Mouse (Mus musculus): ENCODE data around the gene Sox18. TPM values are rescaled to one million over a fixed set of nuclear protein-coding genes. Genes with fewer than 3 reads are reported as not detected.

The Sox18 gene
- polyA plus RNA-seq, 1 experiment from 2014 or later = 20.3 TPM

DNA sequence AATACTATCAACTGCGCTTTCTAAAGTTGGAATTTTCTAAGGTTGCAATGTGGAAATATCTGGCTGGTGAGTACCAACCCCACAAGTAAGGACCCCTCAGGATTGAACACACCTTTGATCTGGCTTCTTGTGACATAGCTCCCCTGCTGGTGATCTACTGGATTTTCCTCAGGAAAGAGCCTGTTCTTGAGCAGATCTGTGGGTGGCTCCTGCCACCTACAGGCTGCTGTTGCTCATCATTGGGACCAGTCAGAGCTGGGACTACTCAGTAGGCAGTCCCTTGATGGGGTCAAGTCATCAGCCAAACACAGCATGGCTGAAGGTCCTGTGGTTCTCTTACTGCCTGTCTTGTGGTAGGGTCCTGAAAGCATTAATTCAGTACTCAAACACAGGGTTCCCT, 7.3 kb upstream of the Sox18 start:
- peak; percentile 42; the same call in 1 of the 2 replicates for ATAC-seq (ENCODE audit: low FRiP score, low read depth)
- Histone ChIP-seq H3K27me3 (replicated peaks) (peaks cover 8% of the 10 kb centered on the region; the same call in 1 of the 2 replicates), H3K9me3 (no peaks in the 10 kb centered on the region), H3K36me3 (no peaks in the 10 kb centered on the region), H3K4me1 (peaks cover 25% of the 10 kb centered on the region), H3K4me3 (no peak overlapping the region), H3K9ac (no peak overlapping the region), H3K27ac (no peak overlapping the region), H3K4me2 (replicated peaks) (no peak overlapping the region)
- 40% methylated on average over 1 of the region's 1 CpGs for WGBS

DNA sequence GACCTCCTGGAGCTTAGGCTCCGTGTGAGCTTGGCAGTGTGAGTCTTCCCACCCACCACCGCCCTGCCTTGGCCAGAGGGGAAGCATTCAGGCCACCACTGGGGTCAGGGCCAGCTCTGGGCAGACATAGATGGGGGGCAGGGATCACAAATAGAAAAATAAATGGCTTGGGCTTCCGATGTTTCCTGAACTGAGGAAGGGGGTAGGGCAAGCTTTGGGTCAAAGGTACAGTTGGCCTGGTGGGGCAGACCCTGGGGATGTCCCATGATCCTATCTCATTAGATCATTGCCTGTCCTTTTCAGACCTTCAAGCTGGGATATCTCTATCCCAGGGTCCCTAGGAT, 6.3 kb upstream of the Sox18 start:
- Histone ChIP-seq H3K9ac (no peak overlapping the region), H3K27ac (no peak overlapping the region), H3K4me3 (no peak overlapping the region), H3K9me3 (no peaks in the 10 kb centered on the region), H3K27me3 (replicated peaks) (peaks cover 18% of the 10 kb centered on the region), H3K4me2 (replicated peaks) (no peak overlapping the region), H3K36me3 (no peaks in the 10 kb centered on the region), H3K4me1 (peaks cover 30% of the 10 kb centered on the region)
- ATAC-seq (ENCODE audit: low FRiP score, low read depth) = no peak
- 59% methylated on average over 3 of the region's 3 CpGs for WGBS

DNA sequence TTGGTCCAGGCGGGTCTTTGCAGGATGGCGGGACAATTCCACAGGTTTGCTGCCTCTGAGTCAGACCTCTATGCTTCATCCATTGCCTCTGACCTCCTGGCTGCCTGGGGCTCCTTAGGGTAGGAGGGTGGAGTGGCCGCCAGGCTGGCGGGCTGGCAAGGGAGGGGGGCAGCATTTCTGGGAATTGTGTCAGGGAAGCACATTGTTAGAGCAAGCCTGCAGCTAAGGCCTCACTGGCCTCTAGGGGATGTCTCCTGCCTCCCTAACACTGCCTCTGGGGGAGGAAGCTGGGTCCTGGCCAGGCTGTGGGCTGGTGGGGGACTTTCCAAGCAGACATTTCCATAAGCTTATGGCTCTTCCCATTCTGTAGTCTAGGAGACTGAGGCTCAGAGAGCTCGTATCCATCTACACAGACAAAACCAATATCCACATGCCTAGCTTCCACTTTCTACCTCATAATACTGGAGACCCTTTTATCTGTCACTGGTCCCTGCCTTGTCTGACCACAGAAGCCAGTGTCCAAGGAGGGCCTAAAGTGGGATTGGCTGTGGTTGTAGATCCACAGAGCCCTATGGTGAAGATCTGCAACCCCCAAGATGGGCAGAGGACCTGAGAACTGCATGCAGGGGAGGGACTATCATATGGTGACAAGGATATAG, 5.8 kb upstream of the Sox18 start:
- WGBS = 58% methylated on average over 5 of the region's 5 CpGs
- H3K36me3 ChIP-seq = no peaks in the 10 kb centered on the region
- H3K9ac ChIP-seq = no peak overlapping the region
- no peak overlapping the region for H3K27ac ChIP-seq
- H3K4me3 ChIP-seq = no peak overlapping the region
- peaks cover 30% of the 10 kb centered on the region for H3K4me1 ChIP-seq
- no peaks in the 10 kb centered on the region for H3K9me3 ChIP-seq
- ATAC-seq (ENCODE audit: low FRiP score, low read depth) = no peak
- H3K4me2 ChIP-seq (replicated peaks) = no peak overlapping the region
- H3K27me3 ChIP-seq (replicated peaks) = peaks cover 23% of the 10 kb centered on the region

DNA sequence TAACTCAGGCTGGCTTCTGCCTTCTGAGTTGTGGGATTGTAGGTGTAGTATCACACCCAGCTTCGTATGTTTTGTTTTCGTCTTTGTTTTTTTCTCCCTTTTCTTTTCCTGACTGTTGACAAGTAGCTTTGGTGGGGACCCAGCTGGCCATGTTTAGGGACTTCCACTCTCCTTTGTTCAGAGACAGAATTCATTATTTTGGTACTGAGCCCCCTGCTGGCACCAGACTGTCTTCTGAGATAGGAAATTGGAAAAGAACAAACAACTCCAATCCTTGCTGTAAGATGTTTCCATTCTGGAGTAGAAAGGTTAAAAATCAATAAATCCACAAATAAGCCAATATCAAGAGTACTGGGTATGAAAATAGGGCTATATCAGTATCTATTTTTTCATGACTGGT, 5.0 kb upstream of the Sox18 start:
- no peak overlapping the region for H3K27ac ChIP-seq
- no peak overlapping the region for H3K4me2 ChIP-seq (replicated peaks)
- no peaks in the 10 kb centered on the region for H3K36me3 ChIP-seq
- H3K9ac ChIP-seq = no peak overlapping the region
- H3K4me3 ChIP-seq = no peak overlapping the region
- H3K27me3 ChIP-seq (replicated peaks) = peaks cover 31% of the 10 kb centered on the region
- H3K4me1 ChIP-seq = peaks cover 32% of the 10 kb centered on the region
- H3K9me3 ChIP-seq = no peaks in the 10 kb centered on the region
- WGBS = 43% methylated on average over 2 of the region's 2 CpGs
- no peak for ATAC-seq (ENCODE audit: low FRiP score, low read depth)

DNA sequence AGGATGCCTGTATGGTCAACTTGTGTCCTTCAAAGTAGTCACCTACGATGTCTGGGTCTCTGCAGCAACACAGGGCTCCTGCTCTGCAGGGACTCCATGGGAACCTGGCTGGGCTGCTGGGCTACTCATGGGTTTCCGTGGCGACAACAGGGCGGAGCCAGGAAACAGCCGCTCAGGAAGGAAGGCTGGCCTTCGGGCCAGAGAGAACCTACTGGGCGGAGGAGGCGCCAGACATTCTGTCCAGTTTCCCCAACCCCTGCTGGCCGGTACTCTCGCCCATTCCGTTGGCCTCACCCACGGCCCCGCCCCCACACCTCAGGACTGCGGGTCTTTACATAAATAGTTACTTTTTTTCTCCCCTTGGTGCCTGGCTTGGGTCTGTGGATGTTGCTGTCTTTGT, 4.0 kb upstream of the Sox18 start:
- Histone ChIP-seq H3K4me3 (no peak overlapping the region), H3K4me1 (peaks cover 33% of the 10 kb centered on the region), H3K36me3 (no peaks in the 10 kb centered on the region), H3K27ac (no peak overlapping the region), H3K27me3 (replicated peaks) (peaks cover 41% of the 10 kb centered on the region), H3K9ac (no peak overlapping the region), H3K4me2 (replicated peaks) (peak overlapping the region; percentile 36), H3K9me3 (no peaks in the 10 kb centered on the region)
- 2% methylated on average over 14 of the region's 14 CpGs for WGBS
- ATAC-seq (ENCODE audit: low FRiP score, low read depth) = no peak

DNA sequence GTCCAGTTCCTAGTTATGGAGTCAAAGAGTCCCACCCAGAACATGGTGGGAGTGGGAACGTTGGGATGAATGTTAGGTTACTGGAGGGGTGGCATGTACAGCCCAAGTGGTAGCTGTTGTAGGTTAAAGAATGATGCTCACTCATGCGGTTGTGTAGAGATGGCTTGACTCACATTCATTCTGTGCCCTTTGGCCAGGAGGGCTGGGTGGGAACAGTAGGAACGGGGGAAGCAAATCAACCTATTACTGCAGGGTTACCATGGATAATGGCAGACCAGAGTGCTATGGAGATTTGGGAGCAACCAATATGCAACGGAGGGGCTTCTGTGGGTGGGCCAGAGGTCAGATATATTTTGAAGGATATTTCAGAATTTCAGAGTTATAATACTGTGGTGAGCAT, 3.5 kb upstream of the Sox18 start:
- Histone ChIP-seq H3K9me3 (no peaks in the 10 kb centered on the region), H3K4me3 (no peak overlapping the region), H3K9ac (no peak overlapping the region), H3K4me2 (replicated peaks) (no peak overlapping the region), H3K4me1 (peaks cover 36% of the 10 kb centered on the region), H3K36me3 (no peaks in the 10 kb centered on the region), H3K27me3 (replicated peaks) (peaks cover 46% of the 10 kb centered on the region), H3K27ac (no peak overlapping the region)
- ATAC-seq (ENCODE audit: low FRiP score, low read depth) = no peak
- WGBS = 81% methylated on average over 4 of the region's 4 CpGs

DNA sequence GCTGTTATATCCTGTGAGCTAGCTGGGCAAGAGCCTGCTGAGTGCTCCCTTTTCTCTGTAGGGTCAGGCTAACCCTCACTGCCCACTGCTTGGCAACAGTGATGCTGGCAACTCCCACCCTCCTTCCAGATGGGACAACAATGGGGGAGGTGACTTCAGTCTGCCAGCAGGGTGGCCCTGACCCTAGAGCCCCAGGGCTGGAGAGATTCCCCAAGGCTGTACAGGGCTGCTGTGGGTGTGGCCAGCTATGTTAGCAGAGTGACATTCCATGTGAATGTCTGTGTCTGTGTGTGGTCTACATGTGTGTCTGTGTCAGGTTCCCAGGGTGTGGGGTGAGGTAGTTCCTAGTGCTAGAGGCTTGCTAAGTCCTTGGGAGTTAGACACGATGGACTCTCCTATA, 2.1 kb upstream of the Sox18 start:
- Histone ChIP-seq H3K9ac (no peak overlapping the region), H3K36me3 (no peaks in the 10 kb centered on the region), H3K4me2 (replicated peaks) (no peak overlapping the region), H3K27me3 (replicated peaks) (peaks cover 59% of the 10 kb centered on the region), H3K27ac (no peak overlapping the region), H3K4me3 (no peak overlapping the region), H3K9me3 (no peaks in the 10 kb centered on the region), H3K4me1 (peaks cover 36% of the 10 kb centered on the region)
- 49% methylated on average over 1 of the region's 1 CpGs for WGBS
- ATAC-seq (ENCODE audit: low FRiP score, low read depth) = no peak

DNA sequence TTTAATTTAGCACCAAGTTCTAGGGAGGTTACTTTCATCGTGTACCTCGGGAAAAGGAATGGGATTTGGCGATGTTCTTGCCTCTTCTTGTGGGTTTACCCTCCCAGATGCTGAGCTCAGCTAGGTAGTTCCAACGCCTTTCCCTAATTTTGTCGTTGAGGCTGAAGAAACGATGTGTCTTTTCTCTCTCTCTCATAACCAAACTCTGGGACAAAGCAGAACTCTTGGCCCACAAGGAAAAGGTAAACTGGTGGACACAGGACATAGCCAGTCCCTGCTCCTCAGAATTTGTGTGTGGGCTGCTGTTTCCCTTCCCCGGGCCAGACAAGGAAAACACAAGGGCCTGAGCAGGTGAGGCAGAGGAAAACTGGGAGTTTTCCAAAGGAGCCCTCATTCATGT, 544 bp upstream of the Sox18 start:
- Histone ChIP-seq H3K4me1 (peaks cover 35% of the 10 kb centered on the region), H3K27me3 (replicated peaks) (peaks cover 65% of the 10 kb centered on the region), H3K4me2 (replicated peaks) (no peak overlapping the region), H3K9me3 (no peaks in the 10 kb centered on the region), H3K36me3 (no peaks in the 10 kb centered on the region), H3K9ac (no peak overlapping the region), H3K27ac (no peak overlapping the region), H3K4me3 (no peak overlapping the region)
- ATAC-seq (ENCODE audit: low FRiP score, low read depth) = no peak
- WGBS = 30% methylated on average over 7 of the region's 7 CpGs

DNA sequence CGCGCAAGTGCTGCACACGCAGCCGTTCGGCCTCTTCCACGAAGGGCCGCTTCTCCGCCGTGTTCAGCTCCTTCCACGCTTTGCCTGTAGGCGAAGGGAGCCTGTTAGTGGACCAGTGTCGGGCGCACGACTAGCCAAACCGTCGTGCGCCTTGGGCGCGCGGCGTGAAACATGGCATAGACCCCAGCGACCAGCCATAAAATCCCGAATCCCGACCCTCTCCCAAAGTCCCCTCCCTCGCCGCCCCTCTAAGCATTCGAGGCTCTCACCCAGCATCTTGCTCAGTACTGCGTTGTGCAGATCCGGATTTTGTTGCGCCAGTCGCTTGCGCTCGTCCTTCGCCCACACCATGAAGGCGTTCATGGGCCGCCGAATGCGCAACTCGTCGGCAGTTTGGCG, 528 bp downstream of the Sox18 start:
- 1% methylated on average over 41 of the region's 41 CpGs for WGBS
- Histone ChIP-seq H3K27me3 (replicated peaks) (peaks cover 65% of the 10 kb centered on the region), H3K9ac (peak overlapping the region; percentile 34; the same call in 1 of the 2 replicates), H3K9me3 (no peaks in the 10 kb centered on the region), H3K4me1 (peaks cover 30% of the 10 kb centered on the region), H3K4me3 (peak overlapping the region; percentile 25), H3K36me3 (no peaks in the 10 kb centered on the region), H3K4me2 (replicated peaks) (peak overlapping the region; percentile 63), H3K27ac (no peak overlapping the region)
- no peak for ATAC-seq (ENCODE audit: low FRiP score, low read depth)

DNA sequence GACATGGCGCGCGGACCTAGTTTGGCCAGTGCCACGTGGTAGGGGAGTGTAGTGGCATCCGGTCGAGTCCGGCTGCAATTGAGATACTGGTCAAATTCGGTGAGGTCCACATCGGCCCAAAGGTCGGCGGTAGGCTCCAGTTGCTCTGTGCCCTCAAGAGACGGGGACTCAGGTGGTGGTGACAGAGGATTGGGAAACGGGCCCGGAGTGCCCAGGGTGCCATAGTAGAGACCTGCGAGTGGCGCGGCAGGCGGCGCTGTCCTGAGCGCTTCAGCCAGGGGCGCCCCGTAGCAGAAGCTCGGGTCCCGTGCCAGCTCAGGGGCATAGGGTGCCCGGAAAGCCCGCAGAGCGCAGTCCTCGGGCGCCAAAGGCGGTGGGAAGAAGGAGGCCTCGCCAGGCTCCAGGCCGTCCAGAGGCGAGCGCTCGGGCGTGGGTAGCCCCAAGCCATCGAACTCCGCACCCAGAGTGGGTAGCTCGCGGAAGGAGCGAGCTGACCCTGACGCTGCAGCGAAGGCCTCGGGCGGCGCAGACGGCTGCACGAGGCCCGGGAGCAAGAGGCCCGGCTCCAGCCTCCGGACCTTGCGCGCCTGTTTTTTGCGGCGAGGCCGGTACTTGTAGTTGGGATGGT, 1.0 kb downstream of the Sox18 start:
- H3K27me3 ChIP-seq (replicated peaks) = peaks cover 65% of the 10 kb centered on the region
- H3K4me1 ChIP-seq = peaks cover 25% of the 10 kb centered on the region

DNA sequence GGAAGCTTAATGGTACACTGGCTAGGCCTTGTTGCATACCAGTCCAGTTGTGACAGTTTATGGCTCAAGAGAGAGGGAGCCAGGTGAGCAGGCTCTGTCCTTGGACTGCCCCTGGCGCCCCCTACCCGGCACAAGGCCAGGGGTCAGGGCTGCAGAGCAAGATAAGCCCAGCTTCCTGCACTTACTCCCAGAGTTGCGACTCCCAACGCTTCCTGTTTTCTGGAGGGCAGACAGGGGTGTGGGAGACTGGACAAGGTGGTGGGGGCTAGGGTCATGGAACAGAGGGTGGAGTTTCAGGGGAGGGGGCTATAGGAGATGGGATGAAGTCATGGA, 8.2 kb downstream of the Sox18 start:
- no peak for ATAC-seq (ENCODE audit: low FRiP score, low read depth)
- WGBS = 34% methylated on average over 4 of the region's 4 CpGs
- no peak overlapping the region for H3K27ac ChIP-seq
- no peak overlapping the region for H3K4me3 ChIP-seq
- no peaks in the 10 kb centered on the region; the same call in 1 of the 2 replicates for H3K4me1 ChIP-seq
- H3K9me3 ChIP-seq = no peaks in the 10 kb centered on the region
- peaks cover 6% of the 10 kb centered on the region; the same call in 1 of the 2 replicates for H3K27me3 ChIP-seq (replicated peaks)
- H3K36me3 ChIP-seq = 0 out of 2 replicates have a peak, but pooled peaks cover under 1% of the 10 kb centered on the region
- H3K9ac ChIP-seq = no peak overlapping the region
- no peak overlapping the region for H3K4me2 ChIP-seq (replicated peaks)

More for the DNA sequence above, 1.0 kb downstream of the Sox18 start:
- no peak for ATAC-seq (ENCODE audit: low FRiP score, low read depth)
- 3% methylated on average over 56 of the region's 56 CpGs for WGBS
- peak overlapping the region; percentile 34; the same call in 1 of the 2 replicates for H3K9ac ChIP-seq
- H3K36me3 ChIP-seq = no peaks in the 10 kb centered on the region
- peak overlapping the region; percentile 63 for H3K4me2 ChIP-seq (replicated peaks)
- H3K9me3 ChIP-seq = no peaks in the 10 kb centered on the region
- H3K27ac ChIP-seq = no peak overlapping the region
- peak overlapping the region; percentile 25 for H3K4me3 ChIP-seq

DNA sequence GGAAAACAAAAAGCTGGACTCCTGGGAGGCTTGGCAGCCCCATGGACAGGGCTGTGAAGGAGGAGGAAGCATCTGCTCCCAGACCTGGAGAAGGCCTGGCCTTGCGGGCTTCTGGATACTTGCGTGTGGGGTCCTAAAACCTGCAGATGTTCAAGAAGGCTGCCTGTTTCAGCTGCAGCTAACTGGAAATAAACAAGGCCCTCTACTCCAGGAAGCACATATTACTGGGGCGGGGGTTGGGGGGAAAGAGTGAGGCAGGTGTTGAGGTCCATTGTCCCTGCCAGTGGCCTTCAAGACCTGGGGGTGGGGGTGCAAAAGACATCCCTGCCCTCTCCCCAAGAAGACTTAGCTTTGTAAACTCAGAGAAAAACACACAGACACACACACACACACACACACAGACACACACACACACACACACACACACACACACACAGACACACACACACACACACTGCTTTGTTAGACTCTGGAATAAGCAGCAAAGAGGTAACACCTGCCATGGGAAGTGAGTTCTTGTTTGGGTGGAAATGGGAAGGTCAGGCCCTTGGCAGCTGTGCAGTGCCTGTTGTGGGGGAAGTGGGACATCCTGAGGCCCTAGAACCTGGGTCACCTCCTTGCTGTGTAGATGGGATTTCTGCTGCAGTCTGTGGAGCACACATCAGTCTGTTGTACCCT, 8.7 kb downstream of the Sox18 start:
- H3K4me2 ChIP-seq (replicated peaks) = no peak overlapping the region
- ATAC-seq (ENCODE audit: low FRiP score, low read depth) = no peak
- 0 out of 2 replicates have a peak, but pooled peaks cover 5% of the 10 kb centered on the region for H3K36me3 ChIP-seq
- no peak overlapping the region for H3K27ac ChIP-seq
- H3K27me3 ChIP-seq (replicated peaks) = peaks cover 2% of the 10 kb centered on the region; the same call in 1 of the 2 replicates
- H3K4me3 ChIP-seq = no peak overlapping the region
- 87% methylated on average over 3 of the region's 3 CpGs for WGBS
- no peaks in the 10 kb centered on the region; the same call in 1 of the 2 replicates for H3K4me1 ChIP-seq
- H3K9me3 ChIP-seq = no peaks in the 10 kb centered on the region
- no peak overlapping the region for H3K9ac ChIP-seq

Measured in neural tube, embryonic 12.5 days (tissue).